ENCODE assay signal across 8 mouse cellular contexts in genomic region chr3:133091121-133091663, GRCm38 (mm10). TPM values are rescaled to one million over a fixed set of nuclear protein-coding genes. Genes with fewer than 3 reads are reported as not detected.
A peak's percentile ranks its signal among the peaks of the same experiment; 100 is the strongest.
DNase-seq lines count a peak whose midpoint lies in the region; ATAC-seq and TF ChIP-seq lines count a peak whose summit lies in the region.

No protein-coding gene starts in this region.

- no peaks in the 10 kb centered on the region for H3K27me3 ChIP-seq in neural tube, embryonic 11.5 days (ENCODE audit: control insufficient read depth, insufficient read depth, low read length)
- H3K27me3 ChIP-seq in forebrain, embryonic 14.5 days (replicated peaks; ENCODE audit: control insufficient read depth, insufficient read depth, low read length) = no peaks in the 10 kb centered on the region

- peak; percentile 85 for ATAC-seq in neural tube, embryonic 11.5 days (ENCODE audit: insufficient read depth, low FRiP score, low TSS enrichment)
- peak; percentile 83 for ATAC-seq in forebrain, embryonic 14.5 days
- peak; percentile 16 for ATAC-seq in megakaryocyte, adult 5-6 weeks (ENCODE audit: poor library complexity, severe bottlenecking)

- H3K27ac ChIP-seq in neural tube, embryonic 11.5 days (ENCODE audit: low read depth, low read length) = peak overlapping the region; percentile 97
- H3K27ac ChIP-seq in forebrain, embryonic 14.5 days (ENCODE audit: low read depth, low read length) = peak overlapping the region; percentile 97
- H3K27ac ChIP-seq in layer of hippocampus, adult 2 months = peak overlapping the region; percentile 96

- peak overlapping the region; percentile 48 for H3K4me2 ChIP-seq in neural tube, embryonic 11.5 days (ENCODE audit: low read depth)
- peak overlapping the region; percentile 63 for H3K4me2 ChIP-seq in forebrain, embryonic 14.5 days (ENCODE audit: low read length)

- H3K9ac ChIP-seq in neural tube, embryonic 11.5 days (ENCODE audit: low read length) = peak overlapping the region; percentile 92
- peak overlapping the region; percentile 95 for H3K9ac ChIP-seq in forebrain, embryonic 14.5 days (ENCODE audit: low read length)

- H3K36me3 ChIP-seq in neural tube, embryonic 11.5 days (ENCODE audit: control insufficient read depth, insufficient read depth, low read length) = no peaks in the 10 kb centered on the region
- no peaks in the 10 kb centered on the region for H3K36me3 ChIP-seq in forebrain, embryonic 14.5 days (ENCODE audit: control insufficient read depth, insufficient read depth, low read length)

- H3K4me3 ChIP-seq in neural tube, embryonic 11.5 days (ENCODE audit: low read depth, low read length) = peak overlapping the region; percentile 72
- H3K4me3 ChIP-seq in forebrain, embryonic 14.5 days (ENCODE audit: low read depth, low read length) = peak overlapping the region; percentile 98
- peak overlapping the region; percentile 75 for H3K4me3 ChIP-seq in layer of hippocampus, adult 2 months

- DNase-seq in adrenal gland, postnatal 14 days = peak; percentile 58
- DNase-seq in adrenal gland, adult (ENCODE audit: inconsistent age in 2 of 2, low spot score in 1 of 2) = no peak
- DNase-seq in neural tube, embryonic 11.5 days (ENCODE audit: low spot score) = no peak
- DNase-seq in neural tube, embryonic 10.5 days (ENCODE audit: extremely low spot score, low spot score) = no peak
- peak; percentile 48 for DNase-seq in forebrain, embryonic 14.5 days (ENCODE audit: low spot score)
- peak; percentile 65 to 70 for DNase-seq in layer of hippocampus, adult 2 months (ENCODE audit: low spot score in 2 of 2)
- peak; percentile 31 for DNase-seq in telencephalon, adult 2 months (ENCODE audit: low read depth, low spot score)

- no peak for TF ChIP-seq CTCF in layer of hippocampus, adult 2 months (conservative IDR thresholded peaks at IDR 0.05)

- WGBS in neural tube, embryonic 11.5 days = under 1% methylated on average over 44 of the region's 44 CpGs
- WGBS in forebrain, embryonic 14.5 days = under 1% methylated on average over 44 of the region's 44 CpGs

- peaks cover 7% of the 10 kb centered on the region; the same call in 1 of the 2 replicates for H3K4me1 ChIP-seq in neural tube, embryonic 11.5 days (ENCODE audit: control insufficient read depth, insufficient read depth, low read length)
- H3K4me1 ChIP-seq in forebrain, embryonic 14.5 days (ENCODE audit: control insufficient read depth, insufficient read depth, low read length) = peaks cover 8% of the 10 kb centered on the region; the same call in 1 of the 2 replicates

- no peaks in the 10 kb centered on the region for H3K9me3 ChIP-seq in neural tube, embryonic 11.5 days (ENCODE audit: control insufficient read depth, low read length)
- no peaks in the 10 kb centered on the region for H3K9me3 ChIP-seq in forebrain, embryonic 14.5 days (replicated peaks; ENCODE audit: control insufficient read depth, low read length)

RNA-seq across cellular contexts. Expression of gene Ints12, which starts 0.4 kb away (rescaled TPM):
- 10.2 and 10.9 TPM in 2 replicates for total RNA-seq in adrenal gland, postnatal 14 days (2021)
- 23.8 and 24.1 TPM in 2 replicates for polyA plus RNA-seq in neural tube, embryonic 11.5 days (2014; fragmentation: Nextera tagmentation; extraction: Ambion mirVana)
- polyA plus RNA-seq in forebrain, embryonic 14.5 days (2014; fragmentation: Nextera tagmentation; extraction: Ambion mirVana) = 21.0 TPM in 2 replicates
- total RNA-seq in layer of hippocampus, adult 2 months (2021) = 10 to 100 TPM; 10.0 to 10.8 TPM
- 44.9 and 45.4 TPM in 2 replicates for total RNA-seq in megakaryocyte, adult 5-6 weeks (2015)
- 26.7 and 30.2 TPM in 2 replicates for total RNA-seq in megakaryocyte, adult 5-6 weeks (2017)

RNA-seq across cellular contexts. Expression of gene Gstcd, which starts 0.6 kb away (rescaled TPM):
- total RNA-seq in adrenal gland, postnatal 14 days (2021) = 12.6 and 13.9 TPM in 2 replicates
- 9.7 and 11.0 TPM in 2 replicates for polyA plus RNA-seq in neural tube, embryonic 11.5 days (2014; fragmentation: Nextera tagmentation; extraction: Ambion mirVana)
- 4.9 and 5.2 TPM in 2 replicates for polyA plus RNA-seq in forebrain, embryonic 14.5 days (2014; fragmentation: Nextera tagmentation; extraction: Ambion mirVana)
- total RNA-seq in layer of hippocampus, adult 2 months (2021) = 10 to 100 TPM in 1 of 2 experiments, 1 to 10 TPM in 1; 7.3 to 10.1 TPM
- total RNA-seq in megakaryocyte, adult 5-6 weeks (2015) = 8.4 and 11.6 TPM in 2 replicates
- 6.0 and 6.4 TPM in 2 replicates for total RNA-seq in megakaryocyte, adult 5-6 weeks (2017)

Comparison
In these comparisons a context has a peak if more than half of its experiments do, and no peak if none do; other contexts are left out.
1. DNase-seq: peak in adrenal gland, postnatal 14 days (single experiment), forebrain, embryonic 14.5 days (single experiment), layer of hippocampus, adult 2 months (2 of 2) and telencephalon, adult 2 months (single experiment); none in adrenal gland, adult (0 of 2), neural tube, embryonic 11.5 days (single experiment) and neural tube, embryonic 10.5 days (single experiment).
2. ATAC-seq: peak in every context shown above with its lines; median percentile 85 in neural tube, embryonic 11.5 days; 83 in forebrain, embryonic 14.5 days; 16 in megakaryocyte, adult 5-6 weeks.
3. Peak in every context shown above with its lines, with median percentiles within 50 percentile points of each other: H3K27ac ChIP-seq and H3K4me3 ChIP-seq.